Comparison of ENCODE assay signal across 28 mouse cellular contexts in genomic region chr9:23251001-23251400, GRCm38 (mm10). TPM values are rescaled to one million over a fixed set of nuclear protein-coding genes. Genes with fewer than 3 reads are reported as not detected.
A peak's percentile ranks its signal among the peaks of the same experiment; 100 is the strongest.
DNase-seq lines count a peak whose midpoint lies in the region; ATAC-seq and TF ChIP-seq lines count a peak whose summit lies in the region.
"Had no signal": no experiment of that assay in that cellular context is flagged by ENCODE, and none has a peak within 500 bp of the region (broad histone marks: within the 10 kb centered on the region; RNA-seq: fewer than 3 reads in every experiment).

No protein-coding gene starts in this region.

- H3K36me3 ChIP-seq in midbrain, embryonic 11.5 days (ENCODE audit: control insufficient read depth, insufficient read depth, low read length) = no peaks in the 10 kb centered on the region
- no peaks in the 10 kb centered on the region for H3K36me3 ChIP-seq in midbrain, postnatal 0 days (ENCODE audit: insufficient read depth, low read length)
- no peaks in the 10 kb centered on the region for H3K36me3 ChIP-seq in kidney, embryonic 15.5 days
- H3K36me3 ChIP-seq: embryonic facial prominence, embryonic 12.5 days; embryonic facial prominence, embryonic 15.5 days; heart, embryonic 10.5 days; hindbrain, embryonic 13.5 days had no signal

- H3K4me1 ChIP-seq in midbrain, embryonic 11.5 days (ENCODE audit: control insufficient read depth, insufficient read depth, low read length) = peaks cover 3% of the 10 kb centered on the region; the same call in 1 of the 2 replicates
- H3K4me1 ChIP-seq in midbrain, postnatal 0 days (ENCODE audit: insufficient read depth, low read length) = no peaks in the 10 kb centered on the region
- peaks cover 14% of the 10 kb centered on the region for H3K4me1 ChIP-seq in embryonic fibroblast, embryonic 13.5 days (ENCODE audit: control insufficient read depth, insufficient read depth, low read length)
- H3K4me1 ChIP-seq in kidney, embryonic 15.5 days = peaks cover 15% of the 10 kb centered on the region

- WGBS in midbrain, embryonic 11.5 days = 89% methylated on average over 6 of the region's 6 CpGs
- WGBS in midbrain, postnatal 0 days = 86% methylated on average over 6 of the region's 6 CpGs
- 75% methylated on average over 6 of the region's 6 CpGs for whole genome bisulfite sequencing in kidney, embryonic 15.5 days

- no peak overlapping the region for H3K9ac ChIP-seq in midbrain, embryonic 11.5 days (ENCODE audit: low read length)
- no peak overlapping the region for H3K9ac ChIP-seq in midbrain, postnatal 0 days (replicated peaks; ENCODE audit: low read length, poor library complexity, severe bottlenecking)
- H3K9ac ChIP-seq in kidney, embryonic 15.5 days = no peak overlapping the region
- H3K9ac ChIP-seq: embryonic facial prominence, embryonic 12.5 days; embryonic facial prominence, embryonic 15.5 days; forebrain, embryonic 13.5 days; forebrain, postnatal 0 days; hindbrain, embryonic 13.5 days had no signal

- TF ChIP-seq POLR2A in embryonic fibroblast, embryonic 13.5 days (IDR thresholded peaks at IDR 0.05; ENCODE audit: low read depth, low read length) = no peak

- DNase-seq in midbrain, embryonic 11.5 days (ENCODE audit: low spot score, missing footprints) = peak; percentile 2
- DNase-seq in midbrain, postnatal 0 days (ENCODE audit: low spot score) = no peak
- peak; percentile 53 for DNase-seq in NIH3T3 (ENCODE audit: low read depth)
- no peak for DNase-seq in gastrocnemius, adult 8-10 months (ENCODE audit: low spot score in 2 of 2)
- DNase-seq: adrenal gland, adult 8-10 months; adrenal gland, postnatal 25 days; cerebellum, adult 18-20 months; cerebellum, adult 9-10 months; cerebellum, postnatal 14 days; forebrain, postnatal 0 days; gastrocnemius, adult 2 months; gastrocnemius, postnatal 25 days; heart, adult 2 months; kidney, adult 18-20 months had no signal

- no peak for ATAC-seq in midbrain, embryonic 11.5 days (ENCODE audit: low FRiP score)
- no peak for ATAC-seq in midbrain, postnatal 0 days (ENCODE audit: low FRiP score)
- no peak for ATAC-seq in kidney, embryonic 15.5 days (replicated peaks; ENCODE audit: low FRiP score)
- ATAC-seq: activated CD4-positive, CD25-positive, alpha-beta regulatory T cell, adult 4 months; forebrain, embryonic 13.5 days; forebrain, postnatal 0 days; hindbrain, embryonic 16.5 days; inflammation-experienced regulatory T-cells, adult 6 months; intestine, embryonic 16.5 days had no signal

- H3K4me2 ChIP-seq in midbrain, embryonic 11.5 days = no peak overlapping the region
- H3K4me2 ChIP-seq in midbrain, postnatal 0 days (ENCODE audit: low read depth, low read length, poor library complexity, severe bottlenecking) = no peak overlapping the region
- no peak overlapping the region for H3K4me2 ChIP-seq in kidney, embryonic 15.5 days
- H3K4me2 ChIP-seq: embryonic facial prominence, embryonic 12.5 days; embryonic facial prominence, embryonic 15.5 days; forebrain, embryonic 13.5 days; hindbrain, embryonic 13.5 days had no signal

- no peak overlapping the region for H3K4me3 ChIP-seq in midbrain, embryonic 11.5 days (ENCODE audit: low read depth, low read length)
- H3K4me3 ChIP-seq in midbrain, postnatal 0 days (ENCODE audit: low read depth, low read length) = no peak overlapping the region
- H3K4me3 ChIP-seq in embryonic fibroblast, embryonic 13.5 days (ENCODE audit: insufficient read depth, low read length) = no peak overlapping the region
- H3K4me3 ChIP-seq in kidney, embryonic 15.5 days (replicated peaks) = no peak overlapping the region
- H3K4me3 ChIP-seq: embryonic facial prominence, embryonic 12.5 days; embryonic facial prominence, embryonic 15.5 days; erythroblast, embryonic 14.5 days; forebrain, embryonic 13.5 days; gastrocnemius, adult 2 months; heart, adult 2 months; heart, embryonic 10.5 days; hindbrain, embryonic 13.5 days had no signal

- H3K27ac ChIP-seq in midbrain, embryonic 11.5 days (ENCODE audit: low read depth, low read length) = no peak overlapping the region
- no peak overlapping the region for H3K27ac ChIP-seq in midbrain, postnatal 0 days (ENCODE audit: low read depth, low read length)
- H3K27ac ChIP-seq in embryonic fibroblast, embryonic 13.5 days (ENCODE audit: insufficient read depth, low read length) = peak overlapping the region; percentile 20; the same call in 1 of the 2 replicates
- no peak overlapping the region for H3K27ac ChIP-seq in kidney, embryonic 15.5 days
- H3K27ac ChIP-seq: embryonic facial prominence, embryonic 12.5 days; embryonic facial prominence, embryonic 15.5 days; forebrain, embryonic 13.5 days; gastrocnemius, adult 2 months; heart, adult 2 months; heart, embryonic 10.5 days; hindbrain, embryonic 13.5 days had no signal

- H3K9me3 ChIP-seq in midbrain, embryonic 11.5 days (ENCODE audit: control insufficient read depth, low read length) = no peaks in the 10 kb centered on the region
- no peaks in the 10 kb centered on the region for H3K9me3 ChIP-seq in midbrain, postnatal 0 days (ENCODE audit: low read length)
- no peaks in the 10 kb centered on the region for H3K9me3 ChIP-seq in kidney, embryonic 15.5 days (replicated peaks)
- H3K9me3 ChIP-seq: embryonic facial prominence, embryonic 12.5 days; embryonic facial prominence, embryonic 15.5 days; forebrain, embryonic 13.5 days; heart, embryonic 10.5 days; hindbrain, embryonic 13.5 days had no signal

- no peaks in the 10 kb centered on the region for H3K27me3 ChIP-seq in midbrain, embryonic 11.5 days (ENCODE audit: control insufficient read depth, insufficient read depth, low read length)
- H3K27me3 ChIP-seq in midbrain, postnatal 0 days (ENCODE audit: insufficient read depth, low read length) = no peaks in the 10 kb centered on the region
- no peaks in the 10 kb centered on the region for H3K27me3 ChIP-seq in kidney, embryonic 15.5 days
- H3K27me3 ChIP-seq: forebrain, embryonic 13.5 days had no signal

- no peak for TF ChIP-seq CTCF in midbrain, postnatal 0 days (IDR thresholded peaks at IDR 0.05)
- TF ChIP-seq CTCF in embryonic fibroblast, embryonic 13.5 days (IDR thresholded peaks at IDR 0.05; ENCODE audit: borderline replicate concordance, insufficient read depth, low read length) = no peak

RNA-seq across cellular contexts. Expression of gene Bmper, which starts 28.1 kb away (rescaled TPM):
- polyA plus RNA-seq in midbrain, embryonic 11.5 days (2014; fragmentation: Nextera tagmentation; extraction: Ambion mirVana) = 1.4 and 2.7 TPM in 2 replicates
- 9.2 and 11.1 TPM in 2 replicates for total RNA-seq in midbrain, postnatal 0 days (2014; rRNA removed)
- polyA plus RNA-seq in midbrain, postnatal 0 days (2015; fragmentation: Nextera tagmentation; extraction: Ambion mirVana) = 6.3 and 7.3 TPM in 2 replicates
- 17.2 and 18.0 TPM in 2 replicates for polyA plus RNA-seq in embryonic fibroblast, embryonic 13.5 days (2011; ENCODE audit: insufficient read length, low read depth, missing spikeins)
- polyA plus RNA-seq in kidney, embryonic 15.5 days (2015; fragmentation: Nextera tagmentation; extraction: Ambion mirVana) = 21.6 and 23.5 TPM in 2 replicates
- 1 to 10 TPM; 2.0 to 5.3 (median 3.0) TPM for total RNA-seq in gastrocnemius, adult 8-10 months (2022)
- total RNA-seq: common myeloid progenitor, adult 5-6 weeks; hematopoietic stem cell, adult 5-6 weeks had no signal
- polyA plus RNA-seq: activated CD4-positive, CD25-positive, alpha-beta regulatory T cell, adult 4 months; erythroblast, embryonic 14.5 days; inflammation-experienced regulatory T-cells, adult 6 months had no signal

Comparison
In these comparisons a context has a peak if more than half of its experiments do, and no peak if none do; other contexts are left out.
1. DNase-seq: peak in midbrain, embryonic 11.5 days (single experiment) and NIH3T3 (single experiment); none in midbrain, postnatal 0 days (single experiment) and gastrocnemius, adult 8-10 months (0 of 2).